Mouse (Mus musculus) olfactory bulb, adult 2 months (tissue): ENCODE measurements around the gene Dctn2.

Source experiments
- CTCF ChIP-seq: fragments of 200-500 bp; IDR thresholded peaks from 2 replicates; pipeline ENCODE4 v1.5.1; 2012; ENCODE audit warnings: low read depth, mild to moderate bottlenecking, low read length, moderate library complexity; ENCODE audit not compliant: insufficient read depth
- POLR2A ChIP-seq: fragments of 200-500 bp; IDR thresholded peaks from 2 replicates; pipeline ENCODE4 v1.6.1; 2012; ENCODE audit warnings: mild to moderate bottlenecking, low read depth, low read length, moderate library complexity; ENCODE audit not compliant: insufficient read depth

GRCm38 (mm10) chr10:127255625-127256345 is 10.4 kb upstream of the Dctn2 start:
- TF ChIP-seq CTCF (no peak), POLR2A (no peak)
